Mouse (Mus musculus) brown adipose tissue, adult 24 weeks (tissue): Measurements from ENCODE around the gene Tmco4. TPM values are rescaled to one million over a fixed set of nuclear protein-coding genes. Genes with fewer than 3 reads are reported as not detected.

ENCODE experiments used
- H3K27ac ChIP-seq: fragments of 200-500 bp; replicated peaks from 2 replicates; pipeline ENCODE4 v1.5.1; 2012; ENCODE audit warnings: low read depth, mild to moderate bottlenecking, low read length
- H3K4me1 ChIP-seq: fragments of 200-500 bp; 2 replicates; pipeline ENCODE4 v1.6.1; 2012; ENCODE audit warnings: low read length, mixed read lengths; ENCODE audit not compliant: control insufficient read depth, insufficient read depth, insufficient read length
- H3K4me3 ChIP-seq: fragments of 200-500 bp; 2 replicates; pipeline ENCODE4 v1.5.1; 2012; ENCODE audit warnings: low read depth, mild to moderate bottlenecking, low read length, moderate library complexity; ENCODE audit not compliant: insufficient read depth
- polyA plus RNA-seq: library from polyadenylated mRNA; stranded (reverse); fragments of >200 nt; gene quantifications from 2 replicates; pipeline ENCODE4 v1.2.4, GENCODE M21; 2012; ENCODE audit not compliant: missing spikeins, insufficient read depth, insufficient read length

Gene Tmco4
- polyA plus RNA-seq, 1 experiment = 10.3 TPM

DNA sequence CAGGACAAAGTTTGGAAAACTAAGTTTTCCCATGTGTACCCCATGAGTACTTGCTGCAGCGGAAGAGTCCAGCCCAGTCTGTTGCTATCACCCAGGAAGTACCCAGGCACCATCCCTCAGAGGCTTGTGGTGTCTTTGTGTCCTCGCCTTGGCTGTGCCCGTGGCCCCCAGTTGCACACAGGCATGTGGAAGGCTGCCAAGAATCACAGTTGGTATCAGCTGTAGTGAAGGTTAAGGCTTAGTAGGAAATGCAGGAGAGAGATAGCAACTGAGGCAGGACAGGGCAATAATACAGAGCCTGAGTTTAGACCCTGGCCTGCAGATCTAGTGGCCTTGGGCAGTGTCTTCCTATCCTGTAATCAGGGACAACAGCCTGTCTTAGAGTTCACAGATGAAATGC lies 47.7 kb downstream of the Tmco4 start:
- no peak overlapping the region for H3K27ac ChIP-seq
- H3K4me1 ChIP-seq = no peaks in the 10 kb centered on the region
- no peak overlapping the region for H3K4me3 ChIP-seq

DNA sequence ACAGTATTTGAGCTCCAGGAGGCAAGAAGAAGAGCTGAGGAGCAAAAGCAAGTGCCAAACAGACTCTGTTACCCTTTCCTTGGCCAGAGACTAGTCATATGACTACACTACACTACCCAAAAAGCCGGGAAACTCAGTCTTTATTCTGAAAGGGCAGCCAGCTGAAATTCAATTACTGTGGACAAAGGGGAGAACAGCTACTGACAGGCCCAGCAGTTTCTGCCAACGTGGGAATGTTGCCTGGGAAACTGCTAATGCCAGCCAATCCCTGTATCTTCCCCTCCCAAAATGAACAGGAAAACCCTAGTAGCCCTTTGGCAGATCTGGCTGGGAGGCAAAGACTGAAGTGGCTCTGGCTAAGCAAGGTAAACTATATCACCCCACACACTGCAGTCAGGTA lies 51.7 kb downstream of the Tmco4 start:
- H3K4me3 ChIP-seq = no peak overlapping the region

DNA sequence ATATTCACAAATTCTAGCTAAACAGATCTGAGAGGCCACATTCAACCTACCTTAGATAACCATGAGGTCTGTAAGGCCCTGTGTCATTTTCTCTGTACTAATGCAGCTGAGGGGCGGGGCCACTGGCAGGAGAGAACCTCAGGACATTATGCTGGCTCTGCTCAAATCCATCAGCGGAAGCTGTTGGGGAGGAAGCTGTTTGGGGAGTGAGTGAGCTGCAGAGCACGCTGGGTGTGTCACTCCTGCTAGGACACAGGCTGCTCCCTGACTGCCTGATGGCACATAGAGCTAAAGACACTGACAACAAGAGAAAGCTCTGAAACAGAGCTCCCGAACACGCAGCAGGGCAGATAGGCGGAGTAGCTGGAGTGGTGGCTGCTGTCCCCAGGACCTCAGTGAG lies 58.0 kb downstream of the Tmco4 start:
- Histone ChIP-seq H3K27ac (no peak overlapping the region), H3K4me3 (no peak overlapping the region), H3K4me1 (no peaks in the 10 kb centered on the region)

More for the DNA sequence above, 51.7 kb downstream of the Tmco4 start:
- Histone ChIP-seq H3K4me1 (no peaks in the 10 kb centered on the region), H3K27ac (no peak overlapping the region)

DNA sequence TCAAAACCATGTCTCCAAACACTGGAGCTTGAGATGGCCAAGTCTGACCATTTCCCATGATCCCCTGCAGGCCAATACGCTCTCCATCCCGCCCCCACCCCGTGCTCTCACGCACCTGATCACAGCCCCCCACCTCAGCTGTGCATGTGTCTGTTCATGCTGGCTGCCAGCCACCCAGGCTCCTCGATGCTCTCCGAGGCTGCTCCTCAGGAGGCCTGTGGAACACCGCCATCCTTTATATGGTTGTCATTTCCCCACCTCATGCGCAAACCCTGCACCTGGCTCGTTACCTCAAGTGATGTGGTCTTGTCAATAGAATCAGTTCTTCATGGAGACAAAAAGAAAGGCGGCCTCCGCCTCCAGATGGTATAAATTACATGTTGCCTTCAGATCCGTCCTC lies 59.8 kb downstream of the Tmco4 start:
- H3K4me3 ChIP-seq = no peak overlapping the region
- H3K27ac ChIP-seq = no peak overlapping the region
- H3K4me1 ChIP-seq = no peaks in the 10 kb centered on the region

DNA sequence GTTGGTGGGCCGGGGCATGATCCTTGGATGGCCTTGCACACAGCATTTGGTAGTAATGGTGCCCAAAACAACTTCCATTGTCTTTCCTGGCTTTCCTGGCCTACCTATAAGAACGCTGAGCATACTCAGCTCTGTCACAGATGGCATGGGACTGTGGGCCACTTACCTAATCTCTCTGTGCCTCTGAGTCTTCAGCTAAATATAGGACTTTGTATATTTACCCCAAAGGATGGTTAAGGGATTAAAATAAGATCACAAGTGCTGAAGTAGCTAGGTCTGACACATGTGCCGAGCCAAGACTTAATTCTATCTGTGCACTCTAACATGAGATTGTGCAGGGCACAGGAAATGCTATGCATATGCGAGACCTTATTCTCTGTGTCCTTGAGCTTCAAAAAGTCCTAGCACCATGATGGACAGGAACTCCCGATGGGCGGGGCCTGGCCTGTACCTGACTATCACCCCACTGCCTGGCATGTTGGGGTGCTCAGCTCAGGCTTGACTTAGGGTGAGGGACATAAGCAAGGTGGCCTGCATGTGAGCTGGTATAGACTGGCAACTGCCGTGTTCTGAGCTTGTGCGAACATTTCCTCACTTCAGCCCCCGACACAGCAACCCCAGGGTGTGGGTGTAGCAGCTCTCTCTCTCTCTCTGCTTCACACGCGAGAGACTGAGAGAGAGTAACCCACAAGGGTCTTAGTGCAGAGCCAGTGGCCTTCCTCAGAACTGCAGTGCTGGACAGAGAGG lies 60.7 kb downstream of the Tmco4 start:
- Histone ChIP-seq H3K4me1 (0 out of 2 replicates have a peak, but pooled peaks cover 4% of the 10 kb centered on the region), H3K27ac (no peak overlapping the region), H3K4me3 (no peak overlapping the region)

DNA sequence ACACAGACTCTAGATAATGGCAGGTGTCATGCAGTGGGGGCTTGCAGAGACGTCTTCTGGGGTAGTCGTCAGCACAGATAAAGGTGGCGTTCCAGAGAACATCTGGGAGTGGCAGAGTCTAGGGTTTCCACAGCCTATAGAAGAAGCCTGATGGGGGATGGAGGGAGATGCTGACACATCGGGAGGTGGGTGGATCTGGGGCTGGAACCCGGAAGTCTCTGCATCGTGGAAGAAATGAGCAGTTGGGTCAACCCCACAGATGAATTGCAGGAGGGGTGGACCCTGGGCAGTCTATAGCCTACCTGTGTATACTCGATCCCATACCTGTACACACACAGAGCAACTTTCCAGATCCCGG lies 61.3 kb downstream of the Tmco4 start:
- Histone ChIP-seq H3K4me1 (0 out of 2 replicates have a peak, but pooled peaks cover 5% of the 10 kb centered on the region), H3K4me3 (no peak overlapping the region), H3K27ac (no peak overlapping the region)

DNA sequence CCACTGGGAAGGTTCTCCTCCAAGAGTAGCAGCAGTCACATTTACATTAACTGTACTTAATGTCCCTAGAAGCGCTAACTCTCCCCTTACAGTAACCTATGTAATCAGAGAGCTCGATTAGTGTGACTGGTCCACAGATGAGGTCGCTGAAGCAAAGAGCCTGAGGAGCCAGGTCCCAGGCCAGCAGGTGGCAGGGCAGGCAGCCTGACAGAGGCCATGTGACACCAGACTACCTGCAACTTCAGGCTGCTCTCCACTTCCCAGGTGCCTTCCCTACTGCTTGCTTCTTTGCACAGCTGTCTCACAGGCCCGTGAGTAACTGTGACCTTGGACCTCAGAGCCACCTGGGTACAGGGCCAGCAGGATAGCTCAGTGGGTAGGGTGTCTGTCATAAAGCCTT lies 61.9 kb downstream of the Tmco4 start:
- no peak overlapping the region for H3K4me3 ChIP-seq
- H3K27ac ChIP-seq = no peak overlapping the region
- H3K4me1 ChIP-seq = 0 out of 2 replicates have a peak, but pooled peaks cover 5% of the 10 kb centered on the region

DNA sequence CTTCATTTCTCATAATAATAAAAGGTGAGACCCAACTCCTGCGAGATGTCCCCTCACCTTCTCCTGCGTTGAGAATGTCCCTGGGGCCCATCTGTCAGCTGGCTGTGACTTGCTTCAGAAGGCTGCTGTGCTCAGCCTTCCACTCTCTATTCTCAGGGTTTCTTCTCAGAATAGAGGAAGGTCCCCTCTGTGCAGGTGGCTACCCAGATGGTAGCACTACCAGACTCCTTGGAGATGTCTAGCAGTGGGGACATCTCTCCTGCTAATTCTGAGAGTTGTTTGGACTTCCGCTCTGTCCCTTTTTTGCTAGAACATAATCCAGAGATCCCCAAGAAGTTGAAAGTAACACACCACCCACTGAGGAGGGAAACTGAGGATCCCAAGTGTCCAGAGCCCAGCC lies 62.3 kb downstream of the Tmco4 start:
- H3K4me1 ChIP-seq = 0 out of 2 replicates have a peak, but pooled peaks cover 5% of the 10 kb centered on the region
- no peak overlapping the region for H3K27ac ChIP-seq
- no peak overlapping the region for H3K4me3 ChIP-seq

DNA sequence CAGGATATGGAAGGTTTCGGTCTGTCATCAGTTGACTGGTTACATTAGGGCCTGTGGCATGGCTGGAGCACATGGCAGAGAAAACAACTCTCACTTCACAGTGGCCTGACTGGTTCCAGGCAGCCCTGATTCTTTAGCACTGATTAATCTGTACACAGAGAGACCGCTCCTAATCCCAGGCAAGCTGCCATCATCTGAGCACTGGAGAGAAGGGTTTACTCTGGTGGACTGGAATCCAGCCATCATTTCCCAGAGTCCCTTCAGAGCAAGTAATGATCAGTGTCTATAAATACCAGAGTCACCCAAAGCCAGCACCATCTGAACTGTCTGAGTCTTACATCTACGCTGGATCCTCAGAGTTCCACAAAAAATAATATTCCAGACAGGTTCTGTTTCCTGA lies 63.1 kb downstream of the Tmco4 start:
- no peak overlapping the region for H3K4me3 ChIP-seq
- 0 out of 2 replicates have a peak, but pooled peaks cover 5% of the 10 kb centered on the region for H3K4me1 ChIP-seq
- no peak overlapping the region for H3K27ac ChIP-seq

DNA sequence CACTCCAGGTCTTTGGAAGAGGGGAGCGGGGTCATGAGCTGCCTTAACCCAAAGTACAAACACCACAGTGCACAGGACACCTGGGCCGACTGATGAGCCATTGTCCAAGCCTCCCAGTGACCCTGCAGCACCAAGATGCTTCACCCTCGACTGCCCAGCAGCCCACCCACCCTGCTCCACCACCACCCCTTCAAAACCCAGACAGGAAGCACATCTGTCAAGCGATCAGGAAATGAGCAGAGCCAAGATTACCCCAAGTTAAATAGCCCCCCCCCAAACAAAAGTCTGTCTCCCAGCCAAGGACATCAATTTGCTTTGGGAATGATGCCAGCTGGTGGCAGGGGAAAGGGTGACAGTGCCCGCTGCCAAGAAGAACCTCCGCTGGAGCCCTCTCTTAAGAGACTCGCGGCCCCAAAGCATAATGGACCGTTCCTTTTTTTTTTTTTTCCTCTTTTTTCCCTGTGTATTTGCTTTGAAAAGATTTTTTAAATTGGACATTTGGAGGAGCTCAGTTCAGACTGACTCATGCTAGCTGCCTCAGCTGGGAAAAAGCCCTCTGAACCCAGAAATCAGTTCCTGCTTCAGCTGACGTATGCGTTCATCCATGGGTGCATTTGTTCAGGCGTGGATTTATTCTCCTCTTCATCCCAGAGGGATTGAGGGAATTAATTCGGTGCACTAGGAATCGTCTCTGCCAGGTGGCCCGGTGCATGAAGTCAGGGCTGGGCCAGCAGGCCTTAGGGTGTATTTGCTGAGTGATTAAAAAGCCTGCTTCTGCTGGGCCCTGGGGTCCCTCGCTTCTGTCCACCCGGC lies 65.3 kb downstream of the Tmco4 start:
- H3K4me3 ChIP-seq = no peak overlapping the region
- no peak overlapping the region for H3K27ac ChIP-seq

DNA sequence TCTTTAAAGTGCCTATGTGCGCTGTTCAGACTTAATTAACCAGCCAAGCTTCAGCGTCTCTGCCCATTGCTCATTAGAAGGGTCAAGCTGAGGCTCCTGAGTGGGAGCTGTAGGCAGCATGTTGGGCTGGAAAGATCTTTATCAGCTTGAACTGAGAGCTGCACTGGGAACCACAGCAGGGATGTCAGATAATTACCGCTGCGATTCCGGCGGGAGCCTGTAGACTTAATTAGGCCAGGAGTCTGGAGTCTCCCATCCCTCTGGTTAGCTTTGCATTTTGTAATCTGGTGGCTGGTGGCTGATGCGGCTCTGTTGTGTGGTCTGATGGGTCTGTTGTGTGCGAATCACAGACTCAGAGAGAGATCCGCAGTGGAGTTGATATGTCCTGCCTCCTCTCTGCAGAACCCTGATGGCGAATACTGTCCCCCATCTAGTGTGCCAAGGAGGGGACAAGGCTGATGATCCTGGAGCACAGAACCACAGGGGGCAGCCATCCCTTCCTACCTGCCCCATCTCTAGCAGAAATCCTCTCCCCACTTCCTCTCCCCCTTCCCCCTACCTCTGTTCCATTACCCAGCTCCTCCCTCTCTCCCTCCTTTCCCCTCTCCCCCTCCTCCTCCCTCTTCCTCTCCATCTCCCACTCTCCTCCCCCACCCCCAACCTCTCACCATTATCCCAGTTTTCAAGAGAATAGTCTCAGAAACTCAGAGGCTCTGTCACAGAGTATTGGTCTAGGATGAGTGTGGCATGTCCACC lies 67.6 kb downstream of the Tmco4 start:
- Histone ChIP-seq H3K27ac (no peak overlapping the region), H3K4me1 (0 out of 2 replicates have a peak, but pooled peaks cover 5% of the 10 kb centered on the region), H3K4me3 (no peak overlapping the region)

More for the DNA sequence above, 65.3 kb downstream of the Tmco4 start:
- 0 out of 2 replicates have a peak, but pooled peaks cover 5% of the 10 kb centered on the region for H3K4me1 ChIP-seq

DNA sequence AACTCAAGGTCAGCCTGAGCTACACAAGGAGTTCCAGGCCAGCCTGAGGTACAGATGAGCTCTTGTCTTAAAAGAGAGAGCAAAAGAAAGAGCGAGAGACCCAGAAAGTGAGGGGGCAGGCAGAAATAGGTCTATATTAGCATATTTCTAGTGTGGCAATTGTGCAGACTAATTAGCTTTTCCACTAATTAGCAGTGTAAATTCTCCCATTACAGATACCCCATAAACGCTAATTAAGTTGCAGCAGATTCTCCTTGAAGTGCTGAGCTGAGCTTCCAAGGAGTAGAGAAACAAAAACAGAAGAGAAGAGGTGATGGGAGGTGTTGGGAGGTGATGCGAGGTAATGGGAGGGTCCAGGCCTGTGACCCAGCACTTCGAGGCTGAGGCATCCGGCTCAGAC lies 69.9 kb downstream of the Tmco4 start:
- Histone ChIP-seq H3K27ac (no peak overlapping the region), H3K4me3 (no peak overlapping the region), H3K4me1 (0 out of 2 replicates have a peak, but pooled peaks cover 5% of the 10 kb centered on the region)

DNA sequence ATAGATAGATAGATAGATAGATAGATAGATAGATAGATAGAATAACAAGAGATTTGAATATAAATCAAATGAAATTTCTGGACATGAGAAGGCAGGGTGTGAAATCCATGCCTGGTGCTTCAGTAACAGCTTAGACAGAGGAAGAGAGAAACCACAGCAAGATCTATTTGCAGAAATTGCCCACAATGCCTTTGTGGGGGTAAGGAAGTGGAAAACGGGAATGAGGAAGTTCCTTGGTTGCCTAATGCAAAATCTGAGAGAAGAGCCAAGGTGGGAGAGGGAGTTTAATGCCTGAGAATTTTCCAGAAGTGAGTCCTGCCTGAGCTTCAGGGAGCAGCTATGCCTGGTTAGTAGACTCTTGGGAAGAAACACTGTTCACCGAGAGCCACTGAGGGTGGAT lies 70.9 kb downstream of the Tmco4 start:
- Histone ChIP-seq H3K27ac (no peak overlapping the region), H3K4me1 (no peaks in the 10 kb centered on the region), H3K4me3 (no peak overlapping the region)

DNA sequence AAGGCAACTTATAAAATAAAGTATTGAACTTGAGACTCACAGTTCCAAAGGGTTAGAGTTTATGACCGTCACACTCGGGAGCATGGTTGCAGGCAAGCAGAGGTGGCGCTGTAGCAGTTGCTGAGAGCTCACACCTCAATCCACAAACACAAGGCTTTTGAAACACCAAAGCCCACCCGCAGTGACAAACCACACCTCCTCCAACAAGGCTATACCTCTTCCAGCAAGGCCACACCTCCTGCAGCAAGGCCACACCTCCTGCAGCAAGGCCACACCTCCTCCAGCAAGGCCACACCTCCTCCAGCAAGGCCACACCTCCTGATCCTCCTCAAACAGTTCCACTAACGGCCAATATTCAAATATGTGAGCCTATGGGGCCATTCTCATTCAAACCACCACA lies 71.9 kb downstream of the Tmco4 start:
- no peak overlapping the region for H3K27ac ChIP-seq
- no peak overlapping the region for H3K4me3 ChIP-seq
- H3K4me1 ChIP-seq = no peaks in the 10 kb centered on the region

DNA sequence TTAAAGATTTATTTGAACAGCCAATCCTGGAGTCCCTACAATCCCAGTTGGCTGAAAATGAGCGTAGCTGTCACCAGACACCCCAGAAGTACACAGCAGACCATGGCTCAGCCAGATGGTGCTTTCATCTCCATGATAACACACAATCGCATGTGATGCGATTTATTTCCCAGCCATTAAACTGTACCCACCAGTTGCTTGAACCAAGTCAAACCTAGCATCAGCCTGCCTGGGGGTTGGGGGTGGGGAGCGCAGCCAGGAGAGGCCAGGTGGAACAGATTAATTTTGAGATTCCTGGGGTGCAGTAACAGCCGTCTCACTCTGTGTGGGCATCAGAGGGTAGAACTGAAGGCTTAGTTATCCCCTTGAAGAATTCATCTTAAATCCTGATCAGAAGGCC lies 73.7 kb downstream of the Tmco4 start:
- Histone ChIP-seq H3K27ac (no peak overlapping the region), H3K4me1 (no peaks in the 10 kb centered on the region), H3K4me3 (no peak overlapping the region)
